Mouse (Mus musculus) midbrain, embryonic 12.5 days (tissue): Measurements from ENCODE around the gene Pum2. TPM values are rescaled to one million over a fixed set of nuclear protein-coding genes. Genes with fewer than 3 reads are reported as not detected.
A peak's percentile ranks its signal among the peaks of the same experiment; 100 is the strongest.
"Not testable (repeated sequence)": the region's sequence is repeated elsewhere in the genome, so short reads cannot be mapped to it uniquely, and the experiment has no call there.

Source experiments
- ATAC-seq: fragments of 200-750 bp; cut with Nextera tagmentation; 2 replicates; pipeline ENCODE4 v1.8.0; 2017; ENCODE audit warnings: low read depth, moderate TSS enrichment, moderate library complexity; ENCODE audit not compliant: low FRiP score
- H3K27ac ChIP-seq: fragments of 300-500 bp; sonication (generic); replicated peaks from 2 replicates; pipeline ENCODE4 v1.5.1; 2016; ENCODE audit warnings: mild to moderate bottlenecking
- H3K27me3 ChIP-seq: fragments of 300-500 bp; sonication (generic); 2 replicates; pipeline ENCODE4 v1.6.1; 2016; ENCODE audit warnings: mild to moderate bottlenecking
- H3K36me3 ChIP-seq: fragments of 300-500 bp; sonication (generic); 2 replicates; pipeline ENCODE4 v1.6.1; 2016
- H3K4me1 ChIP-seq: fragments of 300-500 bp; sonication (generic); 2 replicates; pipeline ENCODE4 v1.6.1; 2016
- H3K4me2 ChIP-seq: fragments of 300-500 bp; sonication (generic); replicated peaks from 2 replicates; pipeline ENCODE4 v1.6.1; 2016; ENCODE audit warnings: mild to moderate bottlenecking, moderate library complexity
- H3K4me3 ChIP-seq: fragments of 300-500 bp; sonication (generic); 2 replicates; pipeline ENCODE4 v1.5.1; 2016; ENCODE audit warnings: mild to moderate bottlenecking
- H3K9ac ChIP-seq: fragments of 300-500 bp; sonication (generic); replicated peaks from 2 replicates; pipeline ENCODE4 v1.6.1; 2016; ENCODE audit warnings: mild to moderate bottlenecking, moderate library complexity
- H3K9me3 ChIP-seq: fragments of 300-500 bp; sonication (generic); 2 replicates; pipeline ENCODE4 v1.6.1; 2016; ENCODE audit warnings: mild to moderate bottlenecking
- WGBS: fragments of 180-500 bp; shearing (Covaris S2); methylation state at CpG from one replicate; pipeline ENCODE4 v1.1.7; 2016; 5-methylcytosine and 5-hydroxymethylcytosine counted together
- polyA plus RNA-seq: library from polyadenylated mRNA; unstranded; fragments of >200 nt; fragmentation: Nextera tagmentation; extraction: Ambion mirVana; gene quantifications from 2 replicates; pipeline ENCODE4 v1.2.1, GENCODE M21; 2016

The Pum2 gene
- polyA plus RNA-seq, 1 experiment from 2014 or later, result 73.3 TPM

DNA sequence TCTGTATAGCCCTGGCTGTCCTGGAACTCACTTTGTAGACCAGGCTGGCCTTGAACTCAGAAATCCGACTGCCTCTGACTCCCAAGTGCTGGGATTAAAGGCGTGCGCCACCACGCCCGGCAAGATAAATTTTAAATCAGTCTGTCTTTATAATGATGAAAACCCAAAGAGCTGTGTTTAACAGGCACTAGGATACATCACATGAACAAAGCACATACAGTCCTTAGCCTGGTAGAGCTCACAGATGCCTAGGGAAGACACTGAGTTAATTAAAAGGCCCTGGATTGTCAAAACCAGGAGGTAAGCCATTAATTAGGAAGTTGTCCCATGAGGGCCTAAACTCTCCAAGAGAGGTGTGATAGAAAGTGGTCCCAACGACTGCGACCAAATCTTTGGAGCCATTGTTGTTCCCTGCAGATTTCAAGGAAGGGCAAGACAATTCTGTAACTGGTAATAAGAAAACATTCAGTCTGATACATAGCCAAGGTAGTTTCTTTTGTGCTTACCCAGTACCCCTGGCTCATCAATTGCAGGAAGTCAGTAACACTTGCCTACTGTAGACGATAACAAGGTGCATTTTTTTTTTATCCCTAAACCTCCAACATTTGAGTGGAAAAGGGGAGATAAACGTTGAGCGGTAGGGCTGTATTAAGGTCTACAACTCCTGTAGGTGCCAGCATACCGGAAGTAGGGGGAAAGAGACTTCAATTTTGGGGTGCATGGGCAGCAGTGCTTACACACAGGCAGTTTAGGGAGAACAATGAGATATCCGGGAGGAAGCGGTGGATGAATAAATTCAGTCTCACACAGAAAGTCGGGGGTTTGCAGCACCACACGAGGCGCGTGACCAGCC is 587 bp upstream of the Pum2 start:
- H3K27me3 ChIP-seq, result no peaks in the 10 kb centered on the region
- H3K4me3 ChIP-seq, result peak overlapping the region; percentile 95
- no peaks in the 10 kb centered on the region for H3K36me3 ChIP-seq
- H3K4me1 ChIP-seq, result peaks cover 26% of the 10 kb centered on the region
- peak; percentile 1; the same call in 1 of the 2 replicates for ATAC-seq
- WGBS, result 41% methylated on average over 17 of the region's 17 CpGs
- peak overlapping the region; percentile 77 for H3K4me2 ChIP-seq
- peak overlapping the region; percentile 99 for H3K27ac ChIP-seq
- H3K9me3 ChIP-seq, result no peaks in the 10 kb centered on the region
- H3K9ac ChIP-seq, result peak overlapping the region; percentile 65

DNA sequence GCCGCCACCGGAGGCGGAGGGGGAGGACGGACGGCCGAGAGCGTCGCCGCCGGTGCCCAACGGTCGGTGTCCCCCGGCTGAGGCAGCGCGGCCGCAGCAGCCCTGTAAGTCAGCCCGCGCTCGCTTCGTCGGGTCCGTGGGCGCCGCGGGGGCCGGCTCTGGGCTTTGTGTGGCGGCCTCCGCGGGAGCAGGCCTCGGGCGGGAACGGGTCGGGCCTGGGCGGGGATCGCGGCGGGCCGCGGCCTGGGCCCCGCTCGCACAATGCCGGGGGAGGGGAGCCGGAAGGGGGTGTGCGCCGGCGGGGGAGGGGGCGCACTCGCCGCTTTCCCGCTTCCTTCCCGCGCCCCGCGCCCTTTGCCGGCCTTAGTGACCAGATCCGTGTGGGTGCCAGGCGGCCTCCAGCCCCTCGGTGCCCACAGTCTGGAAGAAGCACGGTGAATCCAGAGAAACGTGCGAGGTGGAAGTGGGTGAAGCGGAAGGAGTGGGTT is 487 bp downstream of the Pum2 start:
- Histone ChIP-seq H3K27ac (peak overlapping the region; percentile 99), H3K9me3 (no peaks in the 10 kb centered on the region), H3K4me2 (peak overlapping the region; percentile 77), H3K9ac (peak overlapping the region; percentile 97), H3K4me3 (peak overlapping the region; percentile 95), H3K4me1 (peaks cover 26% of the 10 kb centered on the region), H3K36me3 (no peaks in the 10 kb centered on the region), H3K27me3 (no peaks in the 10 kb centered on the region)
- ATAC-seq, result peak; percentile 88
- 0% methylated on average over 28 of the region's 62 CpGs for WGBS

DNA sequence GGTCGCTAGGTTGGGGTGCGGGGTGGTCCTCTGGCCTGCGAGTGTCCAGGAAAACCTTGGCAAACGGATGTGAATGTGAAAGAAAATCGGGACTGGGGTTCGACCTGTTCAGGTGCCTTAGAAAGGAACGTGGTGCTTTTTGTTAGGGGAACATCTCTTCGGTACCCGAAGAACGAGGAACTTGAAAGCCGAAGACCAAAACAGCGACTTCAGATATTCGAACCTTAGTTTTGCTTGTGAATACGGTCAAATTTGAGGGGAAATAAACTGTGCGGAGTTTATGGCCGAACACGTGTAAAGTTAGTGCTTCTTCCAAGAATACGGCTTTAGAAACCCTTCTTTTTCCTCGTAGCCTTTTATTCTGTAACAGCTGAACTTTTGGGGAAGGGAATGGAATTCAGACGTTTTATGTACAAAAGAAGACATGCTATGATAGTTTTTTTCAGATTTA is 982 bp downstream of the Pum2 start:
- no peak for ATAC-seq
- no peaks in the 10 kb centered on the region for H3K9me3 ChIP-seq
- peak overlapping the region; percentile 77 for H3K4me2 ChIP-seq
- peak overlapping the region; percentile 95 for H3K4me3 ChIP-seq
- H3K36me3 ChIP-seq, result no peaks in the 10 kb centered on the region
- peak overlapping the region; percentile 99 for H3K27ac ChIP-seq
- H3K9ac ChIP-seq, result peak overlapping the region; percentile 97
- WGBS, result 0% methylated on average over 20 of the region's 20 CpGs
- peaks cover 26% of the 10 kb centered on the region for H3K4me1 ChIP-seq
- H3K27me3 ChIP-seq, result no peaks in the 10 kb centered on the region

DNA sequence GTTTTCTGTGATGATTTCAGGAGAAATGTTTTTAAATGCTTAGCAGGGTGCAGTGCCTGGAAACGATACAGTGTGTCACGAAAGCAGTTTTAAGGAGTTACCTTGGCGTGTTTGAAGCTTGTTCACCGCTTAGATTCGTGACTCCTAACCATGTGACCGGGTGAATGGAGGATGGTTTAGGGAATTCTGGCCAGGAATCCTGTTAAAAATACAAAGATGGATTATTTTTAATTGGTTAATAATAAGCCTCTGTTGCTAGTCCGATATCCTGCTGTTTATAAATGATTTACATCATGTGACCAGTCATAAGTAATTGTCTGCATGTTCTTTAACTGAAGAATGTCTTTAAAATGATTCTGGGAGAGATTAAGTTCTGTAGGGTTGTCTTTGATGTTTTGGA is 1.4 kb downstream of the Pum2 start:
- H3K27ac ChIP-seq, result peak overlapping the region; percentile 99; the same call in 1 of the 2 replicates
- under 1% methylated on average over 7 of the region's 7 CpGs for WGBS

DNA sequence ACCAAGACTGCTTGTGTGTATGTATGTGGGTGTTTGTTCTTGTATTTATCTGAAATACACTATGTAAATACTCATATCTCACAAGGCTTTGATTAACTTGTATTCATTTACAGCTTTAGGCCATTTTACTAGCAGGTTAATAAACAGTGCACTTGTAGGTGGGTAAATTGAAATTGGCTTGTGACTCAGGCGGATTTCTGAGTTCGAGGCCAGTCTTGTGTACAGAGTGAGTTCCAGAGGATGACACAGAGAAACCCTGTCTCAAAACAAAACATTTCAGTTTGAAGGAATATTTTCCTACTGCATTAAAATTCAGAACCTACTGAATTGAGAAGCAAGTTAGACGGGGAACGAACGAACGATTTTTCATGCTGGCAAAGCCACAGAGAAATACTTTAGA is 2.4 kb downstream of the Pum2 start:
- no peaks in the 10 kb centered on the region for H3K27me3 ChIP-seq
- H3K27ac ChIP-seq, result no peak overlapping the region
- H3K9me3 ChIP-seq, result no peaks in the 10 kb centered on the region
- peak overlapping the region; percentile 30 for H3K4me3 ChIP-seq
- WGBS, result 77% methylated on average over 6 of the region's 6 CpGs
- H3K36me3 ChIP-seq, result no peaks in the 10 kb centered on the region
- no peak for ATAC-seq
- peak overlapping the region; percentile 77 for H3K4me2 ChIP-seq
- H3K4me1 ChIP-seq, result peaks cover 26% of the 10 kb centered on the region
- peak overlapping the region; percentile 41; the same call in 1 of the 2 replicates for H3K9ac ChIP-seq

More for the DNA sequence above, 1.4 kb downstream of the Pum2 start:
- no peak for ATAC-seq
- no peaks in the 10 kb centered on the region for H3K27me3 ChIP-seq
- H3K9ac ChIP-seq, result peak overlapping the region; percentile 97
- H3K36me3 ChIP-seq, result no peaks in the 10 kb centered on the region
- H3K4me2 ChIP-seq, result peak overlapping the region; percentile 77
- no peaks in the 10 kb centered on the region for H3K9me3 ChIP-seq
- peaks cover 26% of the 10 kb centered on the region for H3K4me1 ChIP-seq
- peak overlapping the region; percentile 95 for H3K4me3 ChIP-seq

DNA sequence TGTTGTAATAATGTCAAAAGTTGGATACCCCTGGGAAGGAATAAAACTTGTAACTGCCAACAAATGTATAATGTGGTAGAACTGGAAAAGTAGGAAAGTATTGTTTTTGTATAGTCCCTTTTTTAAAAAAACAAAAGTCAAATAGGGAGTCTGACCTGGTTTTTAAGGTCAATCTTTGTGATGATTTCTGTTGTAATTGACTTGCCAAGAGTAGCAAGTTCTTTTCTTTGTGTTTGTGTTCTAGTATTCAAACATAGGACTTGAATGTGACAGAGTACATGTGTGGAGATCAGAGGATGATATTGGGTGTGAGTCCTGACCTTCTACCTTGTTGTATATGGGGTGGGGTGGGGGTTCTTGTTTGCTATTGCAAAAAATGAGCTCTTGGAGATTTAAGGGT is 4.0 kb downstream of the Pum2 start:
- no peaks in the 10 kb centered on the region for H3K27me3 ChIP-seq
- H3K4me2 ChIP-seq, result no peak overlapping the region
- no peak for ATAC-seq
- no peaks in the 10 kb centered on the region for H3K36me3 ChIP-seq
- H3K9me3 ChIP-seq, result no peaks in the 10 kb centered on the region
- no peak overlapping the region for H3K4me3 ChIP-seq
- H3K27ac ChIP-seq, result no peak overlapping the region
- H3K9ac ChIP-seq, result no peak overlapping the region
- peaks cover 26% of the 10 kb centered on the region for H3K4me1 ChIP-seq

DNA sequence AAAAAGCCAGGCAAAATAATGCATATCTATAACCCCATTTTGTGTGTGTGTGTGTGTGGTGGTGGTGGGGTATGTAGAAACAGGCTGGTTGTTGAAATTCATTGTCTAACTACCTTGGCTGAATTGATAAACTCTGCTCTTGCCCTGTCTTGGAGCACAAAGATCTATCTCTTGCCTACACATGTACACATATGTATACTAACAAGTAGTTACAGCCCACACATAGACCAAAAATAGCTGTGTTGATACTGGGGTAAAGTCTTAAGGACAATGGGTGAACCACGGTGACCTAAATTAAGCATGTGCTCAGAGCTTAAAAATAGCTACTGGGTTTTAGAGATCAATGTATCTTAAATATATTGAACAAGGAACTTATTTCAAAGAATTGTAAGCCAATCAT is 10.3 kb downstream of the Pum2 start:
- 95% methylated on average over 1 of the region's 1 CpGs for WGBS
- no peak for ATAC-seq
- H3K9ac ChIP-seq, result no peak overlapping the region
- H3K4me2 ChIP-seq, result no peak overlapping the region
- H3K27ac ChIP-seq, result no peak overlapping the region
- H3K4me3 ChIP-seq, result no peak overlapping the region
- H3K4me1 ChIP-seq, result no peaks in the 10 kb centered on the region
- no peaks in the 10 kb centered on the region for H3K9me3 ChIP-seq
- no peaks in the 10 kb centered on the region for H3K27me3 ChIP-seq
- H3K36me3 ChIP-seq, result peaks cover 15% of the 10 kb centered on the region

DNA sequence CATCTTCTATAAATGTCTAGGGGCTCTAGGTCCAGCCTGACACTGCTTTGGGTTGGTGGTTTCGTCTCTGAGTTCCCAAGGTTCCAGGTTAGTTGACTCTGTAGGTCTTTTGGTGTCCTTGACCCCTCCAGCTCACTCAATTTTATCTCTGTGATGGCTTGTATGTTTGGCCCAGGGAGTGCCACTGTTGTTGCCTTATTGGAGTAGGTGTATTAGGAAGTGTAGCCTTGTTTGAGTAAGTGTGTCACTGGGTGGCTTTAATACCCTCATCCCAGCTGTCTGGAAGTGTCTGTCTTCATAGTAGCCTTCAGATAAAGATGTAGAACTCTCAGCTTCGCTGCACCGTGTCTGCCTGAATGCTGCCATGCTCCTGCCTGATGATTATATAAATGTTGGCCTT is 11.1 kb downstream of the Pum2 start:
- ATAC-seq, result no peak
- H3K27me3 ChIP-seq, result no peaks in the 10 kb centered on the region
- 100% methylated on average over 3 of the region's 3 CpGs for WGBS
- H3K27ac ChIP-seq, result no peak overlapping the region
- peaks cover 15% of the 10 kb centered on the region for H3K36me3 ChIP-seq
- H3K9ac ChIP-seq, result no peak overlapping the region
- no peaks in the 10 kb centered on the region for H3K4me1 ChIP-seq
- no peak overlapping the region for H3K4me2 ChIP-seq
- no peaks in the 10 kb centered on the region for H3K9me3 ChIP-seq
- H3K4me3 ChIP-seq, result no peak overlapping the region

DNA sequence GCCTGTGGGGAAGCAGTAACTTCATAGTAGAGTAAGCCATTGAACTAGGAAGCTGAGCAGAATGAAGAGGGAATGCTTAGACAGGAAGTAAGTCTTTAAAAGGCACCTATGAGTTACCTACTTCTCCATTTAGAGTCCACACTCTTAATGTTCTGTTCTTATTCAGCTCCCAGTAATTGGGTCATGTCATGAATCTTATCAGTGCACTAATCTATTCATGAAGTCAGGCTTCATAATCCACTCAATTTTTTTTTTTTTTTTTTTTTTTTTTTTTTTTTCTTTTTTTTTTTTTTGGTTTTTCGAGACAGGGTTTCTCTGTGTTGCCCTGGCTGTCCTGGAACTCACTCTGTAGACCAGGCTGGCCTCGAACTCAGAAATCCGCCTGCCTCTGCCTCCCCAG is 15.9 kb downstream of the Pum2 start:
- not testable (repeated sequence) for H3K9ac ChIP-seq, H3K9me3 ChIP-seq, H3K4me2 ChIP-seq, H3K27ac ChIP-seq, ATAC-seq, H3K27me3 ChIP-seq, H3K4me1 ChIP-seq, H3K4me3 ChIP-seq
- H3K36me3 ChIP-seq, result peaks cover 11% of the 10 kb centered on the region
- WGBS, result 86% methylated on average over 2 of the region's 3 CpGs

DNA sequence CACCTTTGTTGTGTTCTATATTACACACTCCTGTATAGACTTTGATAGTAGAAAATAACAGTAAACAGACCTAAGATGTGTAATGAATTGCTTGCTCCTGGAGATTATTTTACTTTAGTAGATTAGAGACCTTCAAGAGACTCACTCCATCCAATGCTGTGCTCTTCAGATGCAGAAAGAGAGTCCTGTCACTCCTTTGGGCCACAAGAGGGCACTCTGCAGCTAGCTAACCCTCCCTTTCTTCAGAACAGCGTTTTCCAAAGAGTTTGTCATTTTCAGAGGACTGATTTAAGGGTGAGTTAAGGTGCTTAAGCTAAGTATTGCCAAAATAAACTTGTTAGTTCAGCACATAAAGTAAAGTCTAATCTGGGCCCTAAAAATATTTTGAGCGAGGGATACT is 25.0 kb downstream of the Pum2 start:
- no peak overlapping the region for H3K4me3 ChIP-seq
- no peak overlapping the region for H3K27ac ChIP-seq
- no peaks in the 10 kb centered on the region for H3K9me3 ChIP-seq
- H3K4me1 ChIP-seq, result no peaks in the 10 kb centered on the region
- peak; percentile 38; the same call in 1 of the 2 replicates for ATAC-seq
- peaks cover 9% of the 10 kb centered on the region; the same call in 1 of the 2 replicates for H3K36me3 ChIP-seq
- H3K27me3 ChIP-seq, result no peaks in the 10 kb centered on the region
- no peak overlapping the region for H3K9ac ChIP-seq
- 65% methylated on average over 2 of the region's 2 CpGs for WGBS
- no peak overlapping the region for H3K4me2 ChIP-seq

DNA sequence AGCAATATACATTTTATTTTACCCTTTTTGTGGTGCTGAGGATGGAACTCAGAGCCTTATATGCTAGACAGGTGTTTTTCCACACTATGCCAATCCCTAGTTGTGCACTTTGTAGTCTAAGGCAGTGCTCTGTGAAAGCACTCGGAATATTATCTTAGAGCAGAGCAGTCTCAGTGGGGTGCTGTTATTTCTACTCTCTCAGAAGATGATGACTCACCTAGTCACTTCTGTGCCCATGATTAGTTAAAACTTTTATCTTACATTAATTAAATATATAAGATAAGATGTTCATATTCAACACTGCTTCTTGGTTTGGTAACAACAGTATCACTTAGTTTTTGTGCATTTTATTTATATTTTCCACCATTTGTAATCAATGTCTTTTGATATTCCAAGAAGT is 30.1 kb downstream of the Pum2 start:
- WGBS, result 80% methylated on average over 1 of the region's 1 CpGs
- Histone ChIP-seq H3K27ac (no peak overlapping the region), H3K36me3 (peaks cover 31% of the 10 kb centered on the region), H3K9ac (no peak overlapping the region), H3K4me2 (no peak overlapping the region), H3K9me3 (no peaks in the 10 kb centered on the region), H3K4me1 (no peaks in the 10 kb centered on the region), H3K4me3 (no peak overlapping the region), H3K27me3 (no peaks in the 10 kb centered on the region)
- ATAC-seq, result no peak

DNA sequence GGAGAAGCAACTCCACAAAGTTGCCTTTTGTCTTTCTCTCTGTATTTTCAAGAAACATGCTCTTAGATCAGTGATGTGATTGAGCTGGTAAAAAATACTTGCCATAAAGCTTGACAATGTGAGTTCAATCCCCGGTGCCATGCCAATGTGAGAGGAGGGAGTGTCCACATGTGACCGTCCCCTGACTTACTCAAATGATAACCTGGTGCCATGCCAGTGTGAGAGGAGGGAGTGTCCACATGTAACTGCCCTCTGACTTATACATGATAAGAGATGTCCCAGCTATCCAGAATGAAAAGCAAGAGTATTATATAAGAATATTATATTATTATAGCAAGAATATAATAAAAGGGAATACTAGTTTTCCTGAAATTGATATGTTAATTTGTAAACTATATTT is 34.9 kb downstream of the Pum2 start:
- Histone ChIP-seq H3K9me3 (no peaks in the 10 kb centered on the region), H3K4me2 (no peak overlapping the region), H3K4me3 (no peak overlapping the region), H3K9ac (no peak overlapping the region), H3K36me3 (peaks cover 36% of the 10 kb centered on the region), H3K4me1 (no peaks in the 10 kb centered on the region), H3K27ac (no peak overlapping the region), H3K27me3 (no peaks in the 10 kb centered on the region)
- no peak for ATAC-seq
- 93% methylated on average over 2 of the region's 2 CpGs for WGBS
